Mouse (Mus musculus): ENCODE measurements around the gene Smok2a.
"Not testable (repeated sequence)": the region's sequence is repeated elsewhere in the genome, so short reads cannot be mapped to it uniquely, and the experiment has no call there.

GRCm38 (mm10) chr17:13202453-13203107, 18.4 kb upstream of the Smok2a start:
- not testable (repeated sequence) for TF ChIP-seq GATA1 (IDR thresholded peaks at IDR 0.05; ENCODE audit: borderline replicate concordance, low read length); FLI1 (IDR thresholded peaks at IDR 0.05; ENCODE audit: low read length)
